Mouse (Mus musculus): ENCODE results near the gene Serbp1. TPM values are rescaled to one million over a fixed set of nuclear protein-coding genes. Genes with fewer than 3 reads are reported as not detected.

Gene Serbp1
- polyA plus RNA-seq, 1 experiment from 2014 or later = 755 TPM

GRCm38 (mm10) chr6:67243765-67244420 lies 5.9 kb downstream of the Serbp1 start:
- H3K4me3 ChIP-seq (ENCODE audit: low read depth, low read length) = no peak overlapping the region
- no peaks in the 10 kb centered on the region for H3K36me3 ChIP-seq (ENCODE audit: control insufficient read depth, insufficient read depth, low read length)
- H3K27ac ChIP-seq (ENCODE audit: low read depth, low read length) = no peak overlapping the region
- WGBS = 91% methylated on average over 7 of the region's 7 CpGs
- H3K27me3 ChIP-seq (replicated peaks; ENCODE audit: control insufficient read depth, insufficient read depth, low read length) = no peaks in the 10 kb centered on the region
- H3K4me2 ChIP-seq = no peak overlapping the region
- H3K4me1 ChIP-seq (replicated peaks; ENCODE audit: control insufficient read depth, insufficient read depth, low read length) = no peaks in the 10 kb centered on the region
- no peaks in the 10 kb centered on the region for H3K9me3 ChIP-seq (ENCODE audit: control insufficient read depth, low read length)
- DNase-seq (ENCODE audit: low spot score) (no peak), ATAC-seq (replicated peaks; ENCODE audit: low FRiP score) (no peak)
- no peak overlapping the region for H3K9ac ChIP-seq (ENCODE audit: low read depth, low read length)

- Histone ChIP-seq H3K36me3 (ENCODE audit: control insufficient read depth, insufficient read depth, low read length) (no peaks in the 10 kb centered on the region), H3K4me1 (replicated peaks; ENCODE audit: control insufficient read depth, insufficient read depth, low read length) (no peaks in the 10 kb centered on the region), H3K9ac (ENCODE audit: low read depth, low read length) (no peak overlapping the region), H3K4me3 (ENCODE audit: low read depth, low read length) (no peak overlapping the region), H3K27ac (ENCODE audit: low read depth, low read length) (no peak overlapping the region), H3K4me2 (no peak overlapping the region), H3K27me3 (replicated peaks; ENCODE audit: control insufficient read depth, insufficient read depth, low read length) (no peaks in the 10 kb centered on the region), H3K9me3 (ENCODE audit: control insufficient read depth, low read length) (no peaks in the 10 kb centered on the region)
- DNase-seq (ENCODE audit: low spot score) (no peak), ATAC-seq (replicated peaks; ENCODE audit: low FRiP score) (no peak)
- WGBS = 81% methylated on average over 5 of the region's 5 CpGs
These were observed 6.5 kb downstream of the Serbp1 start for GRCm38 (mm10) chr6:67244451-67244850.

- ATAC-seq (replicated peaks; ENCODE audit: low FRiP score) (no peak), DNase-seq (ENCODE audit: low spot score) (no peak)
- Histone ChIP-seq H3K36me3 (ENCODE audit: control insufficient read depth, insufficient read depth, low read length) (no peaks in the 10 kb centered on the region), H3K9me3 (ENCODE audit: control insufficient read depth, low read length) (no peaks in the 10 kb centered on the region), H3K4me3 (ENCODE audit: low read depth, low read length) (no peak overlapping the region), H3K4me2 (no peak overlapping the region), H3K27me3 (replicated peaks; ENCODE audit: control insufficient read depth, insufficient read depth, low read length) (no peaks in the 10 kb centered on the region), H3K27ac (ENCODE audit: low read depth, low read length) (no peak overlapping the region), H3K9ac (ENCODE audit: low read depth, low read length) (no peak overlapping the region), H3K4me1 (replicated peaks; ENCODE audit: control insufficient read depth, insufficient read depth, low read length) (no peaks in the 10 kb centered on the region)
- WGBS = 85% methylated on average over 4 of the region's 4 CpGs
These were observed 13.1 kb downstream of the Serbp1 start for GRCm38 (mm10) chr6:67251095-67251494.

GRCm38 (mm10) chr6:67264935-67265334 lies 27.0 kb downstream of the Serbp1 start:
- no peak for DNase-seq (ENCODE audit: low spot score)
- H3K36me3 ChIP-seq (ENCODE audit: control insufficient read depth, insufficient read depth, low read length) = no peaks in the 10 kb centered on the region
- no peak for ATAC-seq (replicated peaks; ENCODE audit: low FRiP score)
- no peak overlapping the region for H3K4me3 ChIP-seq (ENCODE audit: low read depth, low read length)
- H3K27ac ChIP-seq (ENCODE audit: low read depth, low read length) = no peak overlapping the region
- H3K9me3 ChIP-seq (ENCODE audit: control insufficient read depth, low read length) = no peaks in the 10 kb centered on the region
- WGBS = 55% methylated on average over 7 of the region's 7 CpGs
- H3K27me3 ChIP-seq (replicated peaks; ENCODE audit: control insufficient read depth, insufficient read depth, low read length) = no peaks in the 10 kb centered on the region
- no peak overlapping the region for H3K9ac ChIP-seq (ENCODE audit: low read depth, low read length)
- no peak overlapping the region; the same call in 1 of the 2 replicates for H3K4me2 ChIP-seq
- peaks cover 7% of the 10 kb centered on the region; the same call in 1 of the 2 replicates for H3K4me1 ChIP-seq (replicated peaks; ENCODE audit: control insufficient read depth, insufficient read depth, low read length)

GRCm38 (mm10) chr6:67266159-67266657 lies 28.2 kb downstream of the Serbp1 start:
- under 1% methylated on average over 23 of the region's 23 CpGs for WGBS
- no peak for DNase-seq (ENCODE audit: low spot score)
- H3K4me1 ChIP-seq (replicated peaks; ENCODE audit: control insufficient read depth, insufficient read depth, low read length) = peaks cover 8% of the 10 kb centered on the region; the same call in 1 of the 2 replicates

GRCm38 (mm10) chr6:67266664-67267407 lies 28.9 kb downstream of the Serbp1 start:
- H3K9me3 ChIP-seq (ENCODE audit: control insufficient read depth, low read length) = no peaks in the 10 kb centered on the region
- no peaks in the 10 kb centered on the region for H3K27me3 ChIP-seq (replicated peaks; ENCODE audit: control insufficient read depth, insufficient read depth, low read length)
- H3K4me3 ChIP-seq (ENCODE audit: low read depth, low read length) = peak overlapping the region; percentile 100
- peaks cover 5% of the 10 kb centered on the region; the same call in 1 of the 2 replicates for H3K36me3 ChIP-seq (ENCODE audit: control insufficient read depth, insufficient read depth, low read length)
- peak overlapping the region; percentile 87 for H3K27ac ChIP-seq (ENCODE audit: low read depth, low read length)
- H3K4me1 ChIP-seq (replicated peaks; ENCODE audit: control insufficient read depth, insufficient read depth, low read length) = peaks cover 8% of the 10 kb centered on the region; the same call in 1 of the 2 replicates
- H3K4me2 ChIP-seq = peak overlapping the region; percentile 68
- ATAC-seq (replicated peaks; ENCODE audit: low FRiP score) = peak; percentile 97
- DNase-seq (ENCODE audit: low spot score) = peak; percentile 95
- under 1% methylated on average over 68 of the region's 68 CpGs for whole genome bisulfite sequencing
- H3K9ac ChIP-seq (ENCODE audit: low read depth, low read length) = peak overlapping the region; percentile 100

More at GRCm38 (mm10) chr6:67266159-67266657, 28.2 kb downstream of the Serbp1 start:
- no peaks in the 10 kb centered on the region for H3K36me3 ChIP-seq (ENCODE audit: control insufficient read depth, insufficient read depth, low read length)
- H3K27me3 ChIP-seq (replicated peaks; ENCODE audit: control insufficient read depth, insufficient read depth, low read length) = no peaks in the 10 kb centered on the region
- peak; percentile 75 for ATAC-seq (replicated peaks; ENCODE audit: low FRiP score)
- peak overlapping the region; percentile 68 for H3K4me2 ChIP-seq
- H3K9me3 ChIP-seq (ENCODE audit: control insufficient read depth, low read length) = no peaks in the 10 kb centered on the region
- peak overlapping the region; percentile 100 for H3K4me3 ChIP-seq (ENCODE audit: low read depth, low read length)
- H3K9ac ChIP-seq (ENCODE audit: low read depth, low read length) = peak overlapping the region; percentile 100
- H3K27ac ChIP-seq (ENCODE audit: low read depth, low read length) = peak overlapping the region; percentile 75

- Histone ChIP-seq H3K36me3 (ENCODE audit: control insufficient read depth, insufficient read depth, low read length) (peaks cover 7% of the 10 kb centered on the region; the same call in 1 of the 2 replicates), H3K9ac (ENCODE audit: low read depth, low read length) (peak overlapping the region; percentile 100), H3K9me3 (ENCODE audit: control insufficient read depth, low read length) (no peaks in the 10 kb centered on the region), H3K4me2 (peak overlapping the region; percentile 63), H3K4me1 (replicated peaks; ENCODE audit: control insufficient read depth, insufficient read depth, low read length) (peaks cover 8% of the 10 kb centered on the region; the same call in 1 of the 2 replicates), H3K27ac (ENCODE audit: low read depth, low read length) (peak overlapping the region; percentile 87), H3K27me3 (replicated peaks; ENCODE audit: control insufficient read depth, insufficient read depth, low read length) (no peaks in the 10 kb centered on the region), H3K4me3 (ENCODE audit: low read depth, low read length) (peak overlapping the region; percentile 100)
- WGBS = under 1% methylated on average over 62 of the region's 65 CpGs
- peak; percentile 60 for DNase-seq (ENCODE audit: low spot score)
- ATAC-seq (replicated peaks; ENCODE audit: low FRiP score) = no peak
These were observed 29.6 kb downstream of the Serbp1 start for GRCm38 (mm10) chr6:67267408-67268244.

- Histone ChIP-seq H3K27me3 (replicated peaks; ENCODE audit: control insufficient read depth, insufficient read depth, low read length) (no peaks in the 10 kb centered on the region), H3K4me3 (ENCODE audit: low read depth, low read length) (peak overlapping the region; percentile 100), H3K36me3 (ENCODE audit: control insufficient read depth, insufficient read depth, low read length) (peaks cover 7% of the 10 kb centered on the region; the same call in 1 of the 2 replicates), H3K27ac (ENCODE audit: low read depth, low read length) (peak overlapping the region; percentile 87; the same call in 1 of the 2 replicates), H3K9me3 (ENCODE audit: control insufficient read depth, low read length) (no peaks in the 10 kb centered on the region), H3K9ac (ENCODE audit: low read depth, low read length) (peak overlapping the region; percentile 100), H3K4me2 (peak overlapping the region; percentile 63), H3K4me1 (replicated peaks; ENCODE audit: control insufficient read depth, insufficient read depth, low read length) (peaks cover 8% of the 10 kb centered on the region; the same call in 1 of the 2 replicates)
- DNase-seq (ENCODE audit: low spot score) = no peak
- no peak for ATAC-seq (replicated peaks; ENCODE audit: low FRiP score)
- 0% methylated on average over 2 of the region's 2 CpGs for WGBS
These were observed 30.3 kb downstream of the Serbp1 start for GRCm38 (mm10) chr6:67268245-67268612.
